Mouse (Mus musculus) MEL (cell line): ENCODE data around the gene Fbp1. TPM values are rescaled to one million over a fixed set of nuclear protein-coding genes. Genes with fewer than 3 reads are reported as not detected.

ENCODE experiments used
- DNase-seq: peaks from one replicate; pipeline ENCODE4 v3.0.0; 2011; ENCODE audit warnings: low read depth, low spot score
- H3K27ac ChIP-seq: 2 replicates; pipeline ENCODE4 v1.5.1; 2012; ENCODE audit warnings: low read depth, mild to moderate bottlenecking, control low read depth, low read length, moderate library complexity; ENCODE audit not compliant: control insufficient read depth
- H3K27me3 ChIP-seq, 2 experiments: fragments of 150-350 bp in 1 of 2; sonication (generic) in 1 of 2; 2 replicates each; pipeline ENCODE4 v1.6.1; 2012; ENCODE audit warnings: low read length in 2 of 2, mild to moderate bottlenecking in 2 of 2, improper control_type of control experiment in 1 of 2, moderate library complexity in 1 of 2; ENCODE audit not compliant: insufficient read depth in 2 of 2, control insufficient read depth in 1 of 2
- H3K36me3 ChIP-seq, 2 experiments: 2 replicates each; pipeline ENCODE4 v1.6.1; 2012 to 2014; ENCODE audit warnings: low read length in 2 of 2, improper control_type of control experiment in 1 of 2, inconsistent platforms in 1 of 2, mild to moderate bottlenecking in 1 of 2; ENCODE audit not compliant: insufficient read depth in 2 of 2, control insufficient read depth in 1 of 2
- H3K4me1 ChIP-seq, 2 experiments: fragments of 150-350 bp in 1 of 2; sonication (generic) in 1 of 2; 2 replicates each; pipeline ENCODE4 v1.6.1; 2012; ENCODE audit warnings: low read length in 2 of 2, improper control_type of control experiment in 1 of 2, mild to moderate bottlenecking in 1 of 2; ENCODE audit not compliant: insufficient read depth in 2 of 2, control insufficient read depth in 1 of 2
- H3K4me3 ChIP-seq, 2 experiments: fragments of 150-350 bp in 1 of 2; sonication (generic) in 1 of 2; 2 replicates each; pipeline ENCODE4 v1.5.1; 2012; ENCODE audit warnings: low read depth in 2 of 2, low read length in 2 of 2, mild to moderate bottlenecking in 2 of 2, moderate library complexity in 2 of 2, control low read depth in 1 of 2, improper control_type of control experiment in 1 of 2; ENCODE audit not compliant: control insufficient read depth in 1 of 2, insufficient read depth in 1 of 2
- H3K79me2 ChIP-seq: 2 replicates; pipeline ENCODE4 v1.6.1; 2012; ENCODE audit warnings: mild to moderate bottlenecking, low read length, moderate library complexity; ENCODE audit not compliant: control insufficient read depth, poor library complexity, insufficient read depth
- H3K9ac ChIP-seq: 2 replicates; pipeline ENCODE4 v1.6.1; 2012; ENCODE audit warnings: low read depth, mild to moderate bottlenecking, control low read depth, low read length, moderate library complexity; ENCODE audit not compliant: control insufficient read depth, poor library complexity, severe bottlenecking
- H3K9me3 ChIP-seq: fragments of 150-350 bp; sonication (generic); replicated peaks from 2 replicates; pipeline ENCODE4 v1.6.1; 2012; ENCODE audit warnings: mild to moderate bottlenecking, low read length, improper control_type of control experiment, moderate library complexity; ENCODE audit not compliant: insufficient read depth
- CHD2 ChIP-seq: IDR thresholded peaks from 2 replicates; pipeline ENCODE4 v1.6.1; 2011; ENCODE audit warnings: low read length, improper control_type of control experiment
- ELF1 ChIP-seq: IDR thresholded peaks from 2 replicates; pipeline ENCODE4 v1.6.1; 2014; ENCODE audit warnings: low read depth, mild to moderate bottlenecking, inconsistent platforms, low read length, improper control_type of control experiment, moderate library complexity
- EP300 ChIP-seq, 2 experiments: IDR thresholded peaks; 2 replicates each; pipeline ENCODE4 v1.6.1; 2011; ENCODE audit warnings: improper control_type of control experiment in 2 of 2, low read length in 2 of 2, low read depth in 1 of 2, mild to moderate bottlenecking in 1 of 2
- ETS1 ChIP-seq: IDR thresholded peaks from 2 replicates; pipeline ENCODE4 v1.6.1; 2012; ENCODE audit warnings: low read depth, mild to moderate bottlenecking, inconsistent platforms, low read length, improper control_type of control experiment, moderate library complexity
- GABPA ChIP-seq: IDR thresholded peaks from 2 replicates; pipeline ENCODE4 v1.6.1; 2012; ENCODE audit warnings: low read depth, mild to moderate bottlenecking, inconsistent platforms, low read length, improper control_type of control experiment, moderate library complexity
- HCFC1 ChIP-seq: IDR thresholded peaks from 2 replicates; pipeline ENCODE4 v1.6.1; 2012; ENCODE audit warnings: low read depth, mild to moderate bottlenecking, inconsistent platforms, low read length, improper control_type of control experiment, moderate library complexity
- MAX ChIP-seq: IDR thresholded peaks from 2 replicates; pipeline ENCODE4 v1.6.1; 2011; ENCODE audit warnings: low read length, improper control_type of control experiment
- MAZ ChIP-seq: IDR thresholded peaks from 2 replicates; pipeline ENCODE4 v1.6.1; 2012; ENCODE audit warnings: low read depth, mild to moderate bottlenecking, inconsistent platforms, low read length, improper control_type of control experiment
- MEF2A ChIP-seq: IDR thresholded peaks from 2 replicates; pipeline ENCODE4 v1.6.1; 2014; ENCODE audit warnings: low read depth, mild to moderate bottlenecking, inconsistent platforms, low read length, improper control_type of control experiment; ENCODE audit not compliant: poor library complexity, insufficient replicate concordance, severe bottlenecking; ENCODE audit errors: extremely low read depth
- MYB ChIP-seq: IDR thresholded peaks from 2 replicates; pipeline ENCODE4 v1.6.1; 2011; ENCODE audit warnings: mild to moderate bottlenecking, low read depth, low read length, improper control_type of control experiment
- MYC ChIP-seq: IDR thresholded peaks from 2 replicates; pipeline ENCODE4 v1.6.1; 2011; ENCODE audit warnings: low read depth, mild to moderate bottlenecking, low read length, improper control_type of control experiment, moderate library complexity
- NELFE ChIP-seq: IDR thresholded peaks from 2 replicates; pipeline ENCODE4 v1.6.1; 2011; ENCODE audit warnings: low read depth, low read length, improper control_type of control experiment
- NRF1 ChIP-seq: IDR thresholded peaks from 2 replicates; pipeline ENCODE4 v1.6.1; 2014; ENCODE audit warnings: low read depth, mild to moderate bottlenecking, inconsistent platforms, low read length, improper control_type of control experiment, moderate library complexity; ENCODE audit not compliant: poor library complexity, insufficient read depth, severe bottlenecking
- RAD21 ChIP-seq: IDR thresholded peaks from 2 replicates; pipeline ENCODE4 v1.6.1; 2011; ENCODE audit warnings: mild to moderate bottlenecking, low read depth, low read length, improper control_type of control experiment
- RCOR1 ChIP-seq: IDR thresholded peaks from 2 replicates; pipeline ENCODE4 v1.6.1; 2012; ENCODE audit warnings: low read depth, mild to moderate bottlenecking, inconsistent platforms, low read length, improper control_type of control experiment
- SMC3 ChIP-seq: IDR thresholded peaks from 2 replicates; pipeline ENCODE4 v1.6.1; 2011; ENCODE audit warnings: low read depth, low read length, improper control_type of control experiment
- TBP ChIP-seq: IDR thresholded peaks from 2 replicates; pipeline ENCODE4 v1.8.0; 2011; ENCODE audit warnings: low read depth, low read length, improper control_type of control experiment
- TCF12 ChIP-seq: IDR thresholded peaks from 2 replicates; pipeline ENCODE4 v1.6.1; 2014; ENCODE audit warnings: low read depth, mild to moderate bottlenecking, inconsistent platforms, low read length, improper control_type of control experiment, moderate library complexity
- UBTF ChIP-seq: IDR thresholded peaks from 2 replicates; pipeline ENCODE4 v1.6.1; 2012; ENCODE audit warnings: low read depth, mild to moderate bottlenecking, inconsistent platforms, low read length, improper control_type of control experiment, moderate library complexity, borderline replicate concordance; ENCODE audit not compliant: insufficient read depth
- ZKSCAN1 ChIP-seq: IDR thresholded peaks from 2 replicates; pipeline ENCODE4 v1.6.1; 2012; ENCODE audit warnings: low read depth, mild to moderate bottlenecking, inconsistent platforms, low read length, improper control_type of control experiment, moderate library complexity
- ZNF384 ChIP-seq: IDR thresholded peaks from 2 replicates; pipeline ENCODE4 v1.6.1; 2012; ENCODE audit warnings: low read depth, mild to moderate bottlenecking, inconsistent platforms, low read length, improper control_type of control experiment
- polyA plus RNA-seq, 2 experiments: library from polyadenylated mRNA; stranded (reverse) in 1 of 2; unstranded in 1 of 2; fragments of >175 nt in 1 of 2; fragments of >200 nt in 1 of 2; gene quantifications; 2 replicates each; pipeline versions ENCODE4 v1.2.1 to v1.2.4; 2012; ENCODE audit warnings: low replicate concordance in 2 of 2, low read depth in 1 of 2; ENCODE audit not compliant: insufficient read length in 2 of 2, insufficient read depth in 1 of 2, missing spikeins in 1 of 2
- total RNA-seq: library from RNA; depleted of rRNA; stranded (reverse); fragments of 300-350 nt; gene quantifications from 2 replicates; pipeline ENCODE4 v1.2.3, GENCODE M21; 2012; rRNA removed

Gene Fbp1
- total RNA-seq (not detected in 2 replicates), polyA plus RNA-seq (not detected)

DNA sequence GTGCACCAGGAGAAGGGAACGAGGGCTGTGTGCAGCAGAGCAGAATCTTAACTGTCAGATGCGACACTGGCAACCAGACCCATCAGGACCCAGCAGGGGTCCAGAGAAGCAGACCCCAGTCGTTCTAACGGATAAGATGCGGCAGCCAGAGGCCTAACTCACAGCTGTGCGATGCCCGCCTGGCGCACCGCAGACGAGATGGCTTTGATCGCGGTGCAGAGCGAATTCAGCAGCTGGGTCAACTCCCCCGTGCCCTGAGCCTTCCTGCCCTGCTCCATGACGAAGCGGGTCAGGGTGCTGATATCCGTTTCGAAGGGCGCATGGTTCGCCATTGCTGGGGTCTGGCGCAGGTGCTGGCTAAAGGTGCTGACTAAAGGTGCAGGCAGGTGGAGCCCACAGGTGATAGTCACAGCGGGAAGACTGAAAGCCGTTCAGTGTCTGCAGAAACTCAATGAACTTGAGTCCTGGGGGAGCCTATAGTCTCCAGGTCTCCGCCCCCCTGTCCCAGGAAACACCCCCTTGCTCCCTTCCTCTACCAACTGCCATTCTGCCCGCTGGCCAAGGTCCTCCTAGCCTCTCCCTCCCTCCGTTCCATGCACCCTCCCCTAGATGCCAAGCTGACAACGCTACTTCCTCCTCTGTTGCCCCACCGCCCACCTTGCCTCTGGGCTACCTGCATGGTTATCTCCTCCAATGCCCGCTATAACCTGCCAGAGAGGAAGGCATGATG lies at the start of gene Fbp1:
Gene Fbp1, minus strand, starts transcription at position 571 of the 730 bp plus-strand sequence.
- Histone ChIP-seq H3K9me3 (no peaks in the 10 kb centered on the region), H3K36me3 (no peaks in the 10 kb centered on the region), H3K27me3 (peaks cover 0 to 3% of the 10 kb centered on the region in 2 experiments; a peak in 1 of 4 replicates)
- no peak for TF ChIP-seq CHD2
- no peak for TF ChIP-seq MYC
- TF ChIP-seq MEF2A: no peak
- no peak for TF ChIP-seq GABPA
- TF ChIP-seq, all 39 proteins: peak for 0
- H3K79me2 ChIP-seq: no peaks in the 10 kb centered on the region
- no peaks in the 10 kb centered on the region for H3K4me1 ChIP-seq
- no peak within 1 kb of the TSS for H3K27ac ChIP-seq
- no peak within 1 kb of the TSS for H3K9ac ChIP-seq
- DNase-seq: no peak
- H3K4me3 ChIP-seq: no peak within 1 kb of the TSS

DNA sequence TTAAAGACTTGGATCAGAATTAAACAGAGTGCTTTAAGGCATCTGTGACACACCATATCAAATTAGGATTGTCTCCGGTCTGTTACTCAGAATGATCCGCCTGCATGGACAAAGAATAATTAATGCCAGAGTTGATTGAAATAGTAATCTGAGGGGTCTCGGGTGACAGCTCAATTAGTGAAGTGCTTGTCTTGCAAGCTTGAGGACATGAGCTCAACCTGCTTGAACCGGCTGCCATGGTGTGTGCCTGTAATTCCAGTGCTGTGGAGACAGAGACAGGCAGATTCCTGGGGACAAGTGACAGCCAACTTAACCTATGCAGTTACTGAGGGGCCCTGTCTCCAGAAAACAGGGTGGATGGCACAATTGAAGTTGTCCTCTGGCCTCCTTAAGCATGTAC lies 44.4 kb upstream of the Fbp1 start:
- Histone ChIP-seq H3K36me3 (no peaks in the 10 kb centered on the region), H3K27me3 (no peaks in the 10 kb centered on the region), H3K9me3 (no peaks in the 10 kb centered on the region), H3K4me3 (no peak overlapping the region), H3K27ac (no peak overlapping the region), H3K4me1 (no peaks in the 10 kb centered on the region), H3K79me2 (no peaks in the 10 kb centered on the region), H3K9ac (no peak overlapping the region)
- DNase-seq: no peak
- no peak for TF ChIP-seq GABPA

DNA sequence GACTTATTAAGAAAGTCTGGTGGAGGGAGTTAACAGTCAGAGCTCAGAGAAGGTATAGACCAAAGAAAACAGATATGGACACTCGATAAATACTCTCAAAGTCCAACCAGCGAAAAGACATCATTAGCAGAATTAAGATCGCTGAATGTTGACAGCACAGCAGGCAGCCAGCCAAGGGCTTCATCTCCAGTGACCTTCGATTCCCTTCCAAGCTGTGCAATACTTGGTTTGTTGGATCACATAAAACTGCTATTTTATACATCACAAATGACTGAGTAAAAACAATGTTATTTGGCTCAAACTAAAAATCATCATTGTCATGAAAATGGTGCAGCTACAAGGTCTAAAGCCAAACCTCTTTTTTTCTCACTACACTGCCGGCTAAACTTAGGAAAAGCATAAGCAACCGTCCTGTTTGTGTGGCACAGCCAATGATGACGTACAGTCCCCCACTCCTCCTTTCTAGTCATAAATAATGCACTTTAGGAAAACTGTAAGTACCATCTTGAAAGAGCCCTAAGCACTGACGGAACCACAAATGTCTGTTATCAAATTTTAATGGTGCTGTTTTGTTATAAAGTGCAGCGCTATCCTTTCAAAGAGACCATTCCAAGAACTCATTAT lies 41.8 kb upstream of the Fbp1 start:
- Histone ChIP-seq H3K4me1 (no peaks in the 10 kb centered on the region), H3K27ac (no peak overlapping the region), H3K27me3 (no peaks in the 10 kb centered on the region), H3K9ac (no peak overlapping the region), H3K36me3 (no peaks in the 10 kb centered on the region), H3K4me3 (no peak overlapping the region), H3K79me2 (no peaks in the 10 kb centered on the region), H3K9me3 (no peaks in the 10 kb centered on the region)
- TF ChIP-seq MAX (no peak), EP300 (IDR thresholded peaks at IDR 0.05; ENCODE audit: low read depth in 1 of 2, low read length in 2 of 2) (no peak), UBTF (no peak), RAD21 (no peak), NELFE (no peak), HCFC1 (no peak), MAZ (no peak), ELF1 (no peak), RCOR1 (no peak), GABPA (no peak), TBP (no peak), ZKSCAN1 (no peak), TCF12 (no peak), ZNF384 (no peak), ETS1 (no peak), MYB (no peak), SMC3 (no peak), NRF1 (no peak)
- no peak for DNase-seq
